Mouse (Mus musculus) Muller cell, postnatal 12 days (primary cell): ENCODE data around the gene Tssc4.

ENCODE experiments used
- DNase-seq: peaks from one replicate; pipeline ENCODE4 v3.0.0-alpha.2; 2015; ENCODE audit errors: inconsistent ontology term

The Tssc4 gene

DNA sequence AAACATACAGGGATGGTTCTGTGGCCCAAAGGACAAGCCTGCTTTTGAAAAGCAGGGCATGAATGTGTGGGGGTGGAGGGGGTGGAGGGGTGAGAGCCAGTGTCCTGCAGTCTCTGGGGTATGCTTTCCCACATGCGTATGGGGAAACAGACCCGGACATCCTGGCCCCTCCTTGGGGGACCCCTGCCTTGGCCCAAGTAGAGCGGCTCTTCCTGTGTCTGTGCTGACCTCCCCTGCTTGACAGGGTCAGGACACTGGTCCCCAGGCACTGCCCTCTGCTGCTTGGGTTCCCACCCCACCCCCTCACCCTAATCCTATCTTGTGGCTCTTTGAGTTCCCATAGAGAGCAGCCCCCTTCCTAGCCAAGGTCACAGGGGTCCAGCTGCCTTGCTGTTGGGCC lies 40.6 kb downstream of the Tssc4 start:
- DNase-seq = no peak

DNA sequence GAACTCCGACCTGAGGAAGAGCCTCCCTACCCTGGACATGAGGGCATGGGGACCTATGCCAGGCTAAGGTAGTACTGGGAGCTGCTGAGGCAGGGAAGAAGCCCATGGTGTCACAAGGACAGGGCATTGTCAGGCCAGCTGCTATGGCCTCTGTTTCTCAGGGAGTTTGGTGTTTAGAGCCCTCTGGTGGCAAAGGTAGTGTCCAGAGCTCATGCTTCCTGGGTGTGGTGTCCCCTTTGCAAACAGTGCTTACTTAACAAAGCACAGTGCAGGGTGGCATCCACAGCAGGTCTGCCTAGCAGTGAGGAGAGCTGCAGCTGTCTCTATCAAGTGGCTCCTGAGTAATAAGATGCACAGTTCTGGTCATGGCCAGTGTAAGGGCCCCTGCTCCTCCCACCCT lies 41.8 kb downstream of the Tssc4 start:
- DNase-seq = no peak

DNA sequence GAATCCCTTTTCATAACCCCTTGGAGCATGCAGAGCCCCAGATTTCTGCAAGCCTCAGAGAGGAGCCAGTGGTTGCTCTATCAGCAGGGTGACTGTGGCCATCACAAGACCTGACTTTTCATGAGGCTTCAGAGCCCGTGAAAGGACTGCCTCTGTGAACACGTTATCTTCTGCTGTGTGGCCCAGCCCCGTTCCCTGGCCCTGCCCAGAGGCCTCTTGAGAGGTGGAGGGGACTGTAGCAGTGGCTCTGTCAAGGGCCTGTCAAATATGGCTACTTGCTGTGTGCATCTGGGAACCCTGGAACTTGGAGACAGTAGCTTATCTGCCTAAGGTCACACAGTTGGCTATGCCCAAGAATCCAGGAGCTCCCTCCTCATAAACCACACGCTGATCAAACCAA lies 42.7 kb downstream of the Tssc4 start:
- DNase-seq = no peak

DNA sequence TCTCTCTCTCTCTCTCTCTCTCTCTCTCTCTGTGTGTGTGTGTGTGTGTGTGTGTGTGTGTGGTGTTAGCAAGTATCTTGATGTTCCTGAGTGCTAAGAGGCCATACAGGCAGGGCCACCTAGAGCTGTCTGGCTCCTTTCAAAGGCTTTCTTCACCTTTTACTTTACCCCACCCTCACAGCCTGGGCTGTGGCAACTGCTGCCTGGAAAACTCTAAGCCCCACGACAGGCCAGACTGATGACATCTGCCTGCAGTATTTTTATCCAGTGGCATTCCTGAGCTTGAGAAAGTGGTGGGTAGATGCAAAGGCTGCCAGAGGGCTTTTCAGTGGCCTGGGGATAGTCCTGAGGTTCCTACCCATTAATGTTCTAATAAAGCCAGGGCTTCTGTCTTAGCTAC lies 43.3 kb downstream of the Tssc4 start:
- DNase-seq = no peak

DNA sequence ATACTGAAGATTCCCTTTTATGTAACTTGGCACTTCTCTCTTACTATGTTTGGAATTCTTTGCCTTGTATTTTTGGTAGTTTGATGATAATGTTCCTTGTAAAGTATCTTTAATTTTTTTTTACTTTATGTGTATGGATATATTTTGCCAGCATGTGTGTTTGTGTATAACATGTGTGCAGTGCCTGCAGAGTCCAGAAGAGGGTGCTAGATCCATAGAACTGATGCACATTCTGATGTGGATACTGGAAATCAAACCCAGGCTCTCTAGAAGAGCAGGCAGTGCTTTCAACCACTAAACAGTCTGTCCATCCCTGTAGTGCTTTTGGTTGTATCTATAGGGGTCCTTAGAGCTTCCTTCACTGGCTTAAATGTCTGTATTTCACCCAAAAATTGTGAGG lies 45.7 kb downstream of the Tssc4 start:
- DNase-seq = no peak

DNA sequence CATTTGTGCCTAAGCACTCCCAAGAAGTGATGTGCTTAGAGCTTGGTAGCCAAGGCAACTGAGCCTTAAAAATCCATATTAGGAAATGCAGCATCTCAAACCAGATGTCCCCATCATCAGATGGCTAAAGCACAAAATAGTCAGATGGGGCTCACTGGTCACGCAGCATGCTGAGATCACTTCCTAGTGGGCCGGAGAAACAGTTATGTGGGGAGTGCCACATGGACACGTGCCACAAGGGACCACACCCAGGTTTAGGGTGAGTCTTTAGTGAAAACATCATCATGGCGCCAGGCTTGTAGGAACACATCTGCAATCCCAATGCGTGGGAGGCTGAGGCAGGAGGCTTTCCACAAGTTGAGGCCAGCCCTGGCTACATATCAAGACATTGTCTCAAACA lies 47.5 kb downstream of the Tssc4 start:
- DNase-seq = no peak

DNA sequence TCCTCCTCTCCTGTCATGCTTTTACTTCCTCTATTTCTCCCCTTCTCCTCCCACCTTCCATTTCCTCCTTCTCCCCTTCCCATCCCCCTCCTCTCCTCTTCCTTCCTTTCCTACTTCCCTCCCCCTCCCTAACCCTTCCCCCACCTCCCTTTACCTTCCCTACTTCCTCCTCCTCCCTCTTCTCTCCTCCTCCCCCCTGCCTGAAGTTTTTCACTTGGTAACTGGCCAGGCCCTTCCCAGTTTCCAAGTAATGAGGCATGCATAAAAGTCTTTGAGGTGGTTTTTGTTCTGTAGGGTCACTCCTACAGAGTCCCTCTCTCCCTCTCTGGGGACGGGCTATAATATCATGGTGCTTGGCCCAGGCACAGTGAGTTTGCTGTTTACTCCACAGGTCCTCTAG lies 50.4 kb downstream of the Tssc4 start:
- no peak for DNase-seq

DNA sequence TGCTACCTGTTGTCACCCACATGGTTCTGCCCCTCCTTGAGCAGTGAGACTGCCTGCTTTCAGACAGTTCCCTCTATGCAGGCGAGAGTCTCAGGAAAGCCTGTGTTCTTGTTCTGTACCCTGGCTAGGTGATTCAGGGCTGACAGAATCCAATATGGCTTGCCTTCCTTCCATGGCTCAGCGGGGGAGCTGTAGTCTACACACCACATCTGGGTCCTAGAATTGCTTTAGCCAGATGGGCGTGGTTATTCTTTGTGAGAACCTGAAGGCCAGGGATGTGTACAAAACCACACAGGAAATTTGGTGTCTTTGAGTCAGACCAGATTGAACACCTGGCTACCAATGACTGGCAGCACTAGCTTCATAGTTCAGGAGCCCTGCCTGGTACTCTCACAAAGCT lies 50.8 kb downstream of the Tssc4 start:
- no peak for DNase-seq
